Mouse (Mus musculus) cerebellum, adult 9-11 months (tissue): ENCODE measurements at regions not wholly inside any gene's neighbourhood (a gene's known extent, or its start where the extent isn't known, plus 50 kb on each side); places are given as distances from the start of the nearest gene placed in this dataset.
"Not testable (repeated sequence)": the region's sequence is repeated elsewhere in the genome, so short reads cannot be mapped to it uniquely, and the experiment has no call there.

Experiments
- DNase-seq: peaks from one replicate; pipeline ENCODE4 v3.0.0; 2022

- no peak for DNase-seq
These were observed 595.1 kb upstream of the Cdh5 start for GRCm38 (mm10) chr8:103506334-103506733.

GRCm38 (mm10) chr8:103507068-103507467 is 594.4 kb upstream of the Cdh5 start:
- no peak for DNase-seq

GRCm38 (mm10) chr8:103520141-103520866 is 581.1 kb upstream of the Cdh5 start:
- DNase-seq: no peak

- DNase-seq: no peak
These were observed 570.5 kb upstream of the Cdh5 start for GRCm38 (mm10) chr8:103530903-103531302.

- DNase-seq: no peak
These were observed 566.5 kb upstream of the Cdh5 start for GRCm38 (mm10) chr8:103534971-103535370.

GRCm38 (mm10) chr8:103536856-103537255 is 564.6 kb upstream of the Cdh5 start:
- DNase-seq: peak; percentile 75

- DNase-seq: no peak
These were observed 559.5 kb upstream of the Cdh5 start for GRCm38 (mm10) chr8:103541954-103542353.

- peak; percentile 10 for DNase-seq
These were observed 549.4 kb upstream of the Cdh5 start for GRCm38 (mm10) chr8:103551916-103552535.

GRCm38 (mm10) chr8:103561606-103562005 is 539.8 kb upstream of the Cdh5 start:
- no peak for DNase-seq

GRCm38 (mm10) chr8:103570864-103571425 is 530.5 kb upstream of the Cdh5 start:
- DNase-seq: no peak

- no peak for DNase-seq
These were observed 524.3 kb upstream of the Cdh5 start for GRCm38 (mm10) chr8:103577147-103577546.

GRCm38 (mm10) chr8:103578006-103578405 is 523.4 kb upstream of the Cdh5 start:
- DNase-seq: no peak

- no peak for DNase-seq
These were observed 493.1 kb upstream of the Cdh5 start for GRCm38 (mm10) chr8:103608291-103608690.

GRCm38 (mm10) chr8:103623781-103624434 is 477.5 kb upstream of the Cdh5 start:
- DNase-seq: peak; percentile 63

GRCm38 (mm10) chr8:103625166-103625890 is 476.1 kb upstream of the Cdh5 start:
- DNase-seq: no peak

GRCm38 (mm10) chr8:103626446-103626845 is 475.0 kb upstream of the Cdh5 start:
- DNase-seq: no peak

- DNase-seq: no peak
These were observed 468.9 kb upstream of the Cdh5 start for GRCm38 (mm10) chr8:103632543-103632942.

GRCm38 (mm10) chr8:103634951-103635350 is 466.5 kb upstream of the Cdh5 start:
- no peak for DNase-seq

GRCm38 (mm10) chr8:103643621-103644020 is 457.8 kb upstream of the Cdh5 start:
- DNase-seq: no peak

- no peak for DNase-seq
These were observed 457.3 kb upstream of the Cdh5 start for GRCm38 (mm10) chr8:103644106-103644505.

GRCm38 (mm10) chr8:103644845-103645244 is 456.6 kb upstream of the Cdh5 start:
- no peak for DNase-seq

GRCm38 (mm10) chr8:103664796-103665195 is 436.6 kb upstream of the Cdh5 start:
- no peak for DNase-seq

- not testable (repeated sequence) for DNase-seq
These were observed 415.2 kb upstream of the Cdh5 start for GRCm38 (mm10) chr8:103686233-103686632.
